Mouse (Mus musculus) spleen, adult 18-20 months (tissue): Measurements from ENCODE around the gene Vwf.

Experiments used
- DNase-seq, 2 experiments: peaks; one replicate each; pipeline ENCODE4 v3.0.0; 2022; ENCODE audit warnings: mixed read lengths in 2 of 2

Gene Vwf

DNA sequence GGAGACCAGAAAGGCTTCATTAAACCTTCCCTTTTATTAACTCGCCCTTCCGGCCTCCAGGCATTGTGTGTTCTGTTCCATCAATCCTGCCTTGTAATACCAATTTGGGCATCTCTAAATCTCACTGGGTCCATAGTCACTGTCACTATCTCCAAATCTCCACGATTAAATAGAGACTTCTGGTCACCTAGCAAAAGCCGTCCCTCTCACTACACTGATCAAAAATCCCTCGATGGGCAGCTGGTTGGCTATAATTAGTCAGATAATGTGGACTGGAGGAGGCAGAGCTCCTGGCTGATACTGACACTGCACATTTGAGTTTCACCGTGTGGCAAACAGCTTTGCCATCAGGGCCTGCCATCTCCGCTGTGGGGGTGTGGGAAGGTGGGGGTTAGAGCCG lies 42.5 kb downstream of the Vwf start:
- no peak for DNase-seq

DNA sequence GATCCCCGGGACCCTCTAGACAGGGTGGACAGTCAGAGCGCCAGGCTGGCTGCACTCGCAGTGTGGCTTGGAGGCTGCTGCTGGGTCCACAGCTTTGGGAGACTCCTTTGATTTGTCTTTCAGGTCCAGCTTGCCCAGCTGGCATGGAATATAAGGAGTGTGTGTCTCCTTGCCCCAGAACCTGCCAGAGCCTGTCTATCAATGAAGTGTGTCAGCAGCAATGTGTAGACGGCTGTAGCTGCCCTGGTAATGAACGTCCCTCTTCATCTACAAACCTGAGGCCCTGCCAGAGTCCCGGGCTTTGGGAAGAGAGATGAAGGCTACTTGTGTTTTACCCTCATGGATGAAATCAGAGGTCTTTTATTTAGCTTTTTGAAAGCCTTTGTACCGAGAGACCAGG lies 43.5 kb downstream of the Vwf start:
- DNase-seq, result no peak

DNA sequence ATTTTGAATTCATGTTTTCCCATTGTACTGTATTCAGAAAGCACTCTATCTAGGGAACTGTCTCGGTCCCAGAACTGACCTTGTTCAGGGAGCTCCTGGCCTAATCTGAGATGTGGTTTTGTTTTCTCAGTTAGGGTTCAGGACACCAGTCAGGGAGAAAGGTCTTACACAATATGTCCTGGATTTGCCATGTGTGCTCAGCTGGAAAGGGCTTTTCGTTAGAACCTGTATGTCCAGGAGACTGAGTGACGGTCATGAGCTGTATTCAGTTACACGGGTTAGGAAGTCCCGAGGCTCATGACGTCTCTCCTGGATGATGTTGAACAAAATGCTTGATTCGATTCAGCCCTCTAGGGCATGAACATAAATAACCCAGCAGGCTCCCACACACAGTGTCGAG lies 43.9 kb downstream of the Vwf start:
- DNase-seq, result no peak

DNA sequence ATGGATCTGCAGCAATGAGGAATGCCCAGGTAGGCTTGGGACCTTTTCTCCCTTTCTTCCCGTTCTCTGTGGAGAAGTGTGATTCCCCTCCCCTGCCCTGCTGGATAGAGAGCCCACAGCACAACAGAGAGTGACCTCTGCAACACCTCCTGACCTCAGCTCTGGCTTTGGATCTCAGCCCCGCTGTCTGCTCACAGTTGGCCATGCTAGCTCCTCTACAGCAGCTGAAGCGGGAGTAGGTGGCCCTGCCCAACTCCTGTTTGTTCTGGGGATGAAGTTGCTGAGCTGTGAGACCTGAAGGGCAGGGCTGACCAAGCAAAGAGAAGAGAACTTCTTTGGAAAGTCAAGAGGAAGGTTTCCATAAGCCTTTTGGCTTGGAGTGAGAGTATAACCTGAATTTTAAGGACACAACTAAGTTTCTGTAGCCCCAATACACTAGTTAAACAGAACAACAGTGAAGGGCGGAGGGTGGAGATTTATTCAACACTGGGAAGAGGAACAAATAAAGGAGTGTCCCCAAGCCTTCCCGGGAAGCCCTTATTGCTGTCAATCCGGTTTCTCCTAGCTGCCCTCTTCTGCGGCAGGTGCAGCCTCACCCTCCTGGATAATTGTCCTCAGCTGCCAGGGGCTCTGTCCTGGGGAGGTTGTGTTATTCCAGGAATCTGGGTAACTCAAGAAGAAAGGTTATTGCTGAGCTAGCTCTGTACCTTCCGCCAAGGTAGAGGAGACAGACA lies 45.2 kb downstream of the Vwf start:
- no peak for DNase-seq

DNA sequence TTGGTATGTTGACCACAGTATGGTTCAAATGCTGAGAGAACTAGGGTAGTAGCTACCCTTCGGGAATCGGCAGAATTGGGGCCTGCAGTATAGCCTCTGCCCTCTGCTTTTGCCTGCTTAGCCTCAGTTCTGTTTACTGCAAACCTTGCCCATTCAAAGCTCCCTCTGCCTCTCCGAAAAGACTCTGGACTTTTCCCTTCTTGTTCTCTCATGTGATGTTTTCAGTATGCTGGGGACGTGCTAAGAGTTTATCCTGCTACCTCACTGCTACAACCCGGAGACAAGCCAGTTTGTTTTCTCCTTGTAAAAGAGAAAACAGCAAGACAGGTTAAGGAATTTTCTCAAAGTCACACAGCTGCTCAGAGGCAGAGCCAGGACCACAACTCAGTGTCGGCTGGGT lies 46.0 kb downstream of the Vwf start:
- no peak for DNase-seq

DNA sequence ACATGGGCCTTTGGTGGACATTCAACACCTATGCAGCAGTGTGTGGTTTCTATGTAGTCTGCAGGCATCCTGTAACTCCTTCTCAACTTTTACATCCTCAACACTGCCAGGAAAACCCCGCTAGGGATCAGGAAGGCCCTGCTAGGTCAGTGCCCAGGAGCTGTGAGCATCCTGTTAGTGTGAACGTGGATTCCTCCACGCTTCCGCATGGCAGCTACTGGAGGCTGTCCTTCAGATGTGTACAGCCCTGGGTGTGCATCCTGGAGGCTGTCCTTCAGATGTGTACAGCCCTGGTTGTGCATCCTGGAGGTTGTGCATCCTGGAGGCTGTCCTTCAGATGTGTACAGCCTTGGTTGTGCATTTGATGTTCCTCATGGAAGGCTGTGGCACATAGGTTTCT lies 47.7 kb downstream of the Vwf start:
- no peak for DNase-seq

DNA sequence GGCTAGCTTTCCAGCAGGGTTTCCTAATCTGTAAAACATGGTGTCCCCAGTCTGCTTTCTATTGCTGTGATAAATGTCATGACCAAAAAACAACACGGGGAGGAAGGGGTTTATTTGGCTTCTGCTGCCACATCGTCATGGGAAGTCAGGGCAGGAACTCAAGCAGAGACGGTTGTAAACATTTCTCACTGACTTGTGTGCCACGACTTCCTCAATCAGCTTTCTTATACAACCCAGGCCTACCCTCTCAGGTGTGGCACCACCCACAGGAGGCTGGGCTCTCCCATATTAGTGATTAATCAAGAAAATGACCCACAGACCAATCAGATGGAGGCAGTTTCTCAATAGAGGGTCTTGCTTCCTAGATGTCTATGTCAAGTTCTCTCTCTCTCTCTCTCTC lies 48.3 kb downstream of the Vwf start:
- no peak for DNase-seq

DNA sequence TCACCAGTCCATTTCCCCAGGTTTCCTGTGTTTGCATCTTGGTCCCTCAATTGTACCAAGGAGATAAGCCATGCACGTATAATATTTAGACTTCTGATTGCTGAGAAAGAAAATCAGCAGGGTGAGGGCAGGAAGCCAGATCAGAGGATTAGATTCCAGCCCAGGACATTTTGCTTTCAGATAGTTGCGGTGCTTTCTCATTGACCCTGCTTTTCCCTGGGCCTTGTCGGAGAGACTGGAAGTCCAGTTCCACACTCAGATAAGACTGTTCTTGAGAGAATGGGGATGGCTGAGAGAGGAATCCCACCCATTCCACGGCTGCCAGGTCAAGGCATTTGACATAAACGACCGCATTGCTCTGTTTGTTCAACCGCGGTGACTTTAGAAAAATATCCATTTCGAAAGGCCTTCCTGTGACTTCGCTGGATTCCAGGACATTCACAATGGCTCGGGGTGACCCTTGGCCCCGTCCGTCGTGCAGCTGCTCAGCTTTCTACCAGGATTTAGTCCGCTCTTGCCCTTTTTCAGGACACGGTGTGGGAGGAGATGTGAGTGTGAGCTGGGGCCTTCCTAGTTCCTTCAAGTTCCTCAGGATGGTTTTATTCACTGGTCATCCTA lies 50.2 kb downstream of the Vwf start:
- no peak for DNase-seq

DNA sequence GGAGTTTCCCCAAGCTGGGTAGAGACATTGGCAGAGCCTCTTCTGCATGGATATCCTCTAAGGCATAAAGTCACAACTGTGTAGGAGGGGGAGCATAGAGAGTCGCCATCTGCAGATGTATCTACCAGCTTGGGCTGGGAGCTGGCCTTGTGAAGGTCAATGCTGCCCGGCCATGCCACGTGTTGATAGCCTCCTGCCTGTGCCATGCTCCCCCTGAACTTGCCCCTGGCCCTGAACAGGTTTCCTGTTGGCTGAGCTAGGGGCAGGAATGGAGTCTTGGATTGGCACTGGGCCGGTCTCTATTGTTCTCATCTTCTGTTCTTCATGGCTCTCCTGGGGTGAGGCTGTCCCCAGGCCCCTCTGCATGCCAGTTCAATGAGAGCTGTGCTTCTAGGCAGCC lies 51.1 kb downstream of the Vwf start:
- DNase-seq, result no peak

DNA sequence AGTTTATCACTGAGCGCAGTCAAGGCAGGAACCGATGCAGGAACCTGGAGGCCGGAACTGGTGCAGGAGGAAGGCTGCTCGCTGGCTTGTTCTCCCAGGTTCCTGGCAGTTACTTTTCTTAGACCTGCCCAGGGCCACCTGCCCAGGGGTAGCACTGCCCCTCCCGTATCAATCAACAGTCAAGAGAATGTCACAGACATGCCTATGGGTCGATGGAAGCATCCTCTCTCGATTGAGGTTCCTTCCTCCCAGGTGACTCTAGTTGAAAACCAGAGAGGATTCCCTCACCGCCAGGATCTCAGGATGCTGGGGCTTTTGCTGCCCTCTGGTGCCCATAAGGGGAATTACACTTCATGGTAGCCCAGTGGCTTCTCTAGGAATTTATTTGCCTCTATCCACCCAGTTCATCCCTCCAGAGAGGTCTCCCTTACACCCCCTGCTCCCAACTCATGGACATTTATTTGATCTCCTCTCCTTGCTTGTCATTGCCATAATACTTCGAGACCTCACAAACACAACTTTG lies 53.5 kb downstream of the Vwf start:
- peak in 1 of 2 experiments; percentile 60 for DNase-seq

DNA sequence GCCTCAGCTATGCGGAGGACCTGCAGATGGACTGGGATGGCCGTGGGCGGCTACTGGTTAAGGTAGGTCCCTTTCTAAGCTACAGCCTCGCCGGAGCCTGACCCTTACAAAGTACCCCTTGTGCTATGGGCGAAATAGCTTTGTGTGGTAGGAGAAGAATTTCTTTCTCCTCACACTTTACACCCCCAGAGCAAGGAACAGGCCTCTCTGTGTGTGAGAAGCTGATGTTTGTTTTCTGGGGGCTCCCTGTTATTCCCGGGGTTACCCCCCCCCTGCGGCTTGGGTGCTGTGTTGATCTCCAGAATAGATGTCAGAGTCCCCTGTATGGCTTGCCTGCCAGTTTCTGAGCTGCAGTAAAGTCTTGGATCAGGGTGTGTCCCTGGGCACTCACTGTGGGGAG lies 54.1 kb downstream of the Vwf start:
- no peak for DNase-seq

DNA sequence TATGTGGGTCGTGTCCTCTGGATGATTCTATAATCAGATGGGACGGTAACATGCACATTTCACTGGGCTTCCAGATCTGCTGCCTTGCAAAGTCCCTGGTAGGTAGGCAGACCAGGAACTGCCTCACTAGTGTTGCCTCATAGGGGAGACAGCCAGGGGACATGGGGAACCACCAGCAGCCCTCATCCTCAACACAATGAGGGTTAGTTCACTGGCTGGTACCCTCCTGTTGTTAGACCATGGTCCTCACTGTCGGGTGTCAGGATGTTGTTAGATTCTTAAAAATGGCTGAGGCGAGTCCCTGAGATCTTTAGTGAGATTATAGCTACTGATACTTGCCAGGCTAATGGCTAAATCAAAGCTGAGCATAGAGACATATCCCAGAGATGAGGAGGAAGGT lies 54.6 kb downstream of the Vwf start:
- DNase-seq, result no peak

DNA sequence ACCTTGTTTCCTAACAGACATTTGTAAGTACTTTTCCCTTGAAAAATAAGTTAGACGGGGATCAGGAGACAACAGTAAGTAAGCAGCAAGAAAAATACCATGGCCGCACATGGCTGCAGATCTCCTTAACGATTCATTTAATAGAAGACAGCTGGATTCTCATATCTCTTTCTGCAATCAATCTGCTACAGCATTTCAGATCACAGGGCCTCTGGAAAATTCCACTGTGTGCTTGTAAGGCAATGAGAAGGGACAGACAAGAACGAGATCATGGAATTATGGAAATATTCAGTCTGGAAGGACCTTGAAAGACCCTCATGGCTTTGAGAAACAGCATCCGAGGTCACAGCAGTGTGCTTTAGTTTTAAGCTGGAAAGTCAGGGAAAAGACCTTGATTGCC lies 55.2 kb downstream of the Vwf start:
- no peak for DNase-seq

DNA sequence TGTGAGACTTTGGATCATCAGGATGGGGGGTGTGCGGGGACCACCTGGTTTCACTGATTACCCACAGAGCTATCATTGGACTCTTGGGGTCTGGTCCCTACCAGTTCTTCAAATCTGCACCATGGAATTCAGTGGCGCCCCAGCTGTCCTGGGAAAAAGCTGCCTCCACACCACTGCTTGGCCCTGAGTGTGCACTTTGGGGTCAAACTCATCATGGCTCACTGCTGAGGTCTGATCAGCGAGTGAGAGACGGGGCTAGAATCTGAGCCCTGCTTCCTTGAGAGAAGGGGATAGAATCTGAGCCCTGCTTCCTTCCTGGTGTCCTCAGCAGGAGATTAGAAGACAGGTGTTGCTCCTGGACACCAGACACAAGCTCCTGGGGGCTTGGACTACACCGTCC lies 55.8 kb downstream of the Vwf start:
- DNase-seq, result no peak

DNA sequence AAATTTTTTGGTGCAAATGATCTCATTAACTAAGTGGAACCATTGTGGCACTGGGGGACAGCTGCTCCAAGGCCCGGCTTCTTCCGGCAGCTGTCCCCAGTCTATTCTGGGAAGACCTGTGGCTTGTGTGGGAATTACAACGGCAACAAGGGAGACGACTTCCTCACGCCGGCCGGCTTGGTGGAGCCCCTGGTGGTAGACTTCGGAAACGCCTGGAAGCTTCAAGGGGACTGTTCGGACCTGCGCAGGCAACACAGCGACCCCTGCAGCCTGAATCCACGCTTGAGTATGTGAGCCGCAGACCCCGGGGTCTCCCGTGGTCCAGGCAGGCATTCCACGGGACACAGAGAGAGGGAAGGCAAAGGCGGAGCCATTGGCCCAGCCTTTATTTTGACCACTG lies 56.7 kb downstream of the Vwf start:
- DNase-seq, result peak; percentile 51 to 71

DNA sequence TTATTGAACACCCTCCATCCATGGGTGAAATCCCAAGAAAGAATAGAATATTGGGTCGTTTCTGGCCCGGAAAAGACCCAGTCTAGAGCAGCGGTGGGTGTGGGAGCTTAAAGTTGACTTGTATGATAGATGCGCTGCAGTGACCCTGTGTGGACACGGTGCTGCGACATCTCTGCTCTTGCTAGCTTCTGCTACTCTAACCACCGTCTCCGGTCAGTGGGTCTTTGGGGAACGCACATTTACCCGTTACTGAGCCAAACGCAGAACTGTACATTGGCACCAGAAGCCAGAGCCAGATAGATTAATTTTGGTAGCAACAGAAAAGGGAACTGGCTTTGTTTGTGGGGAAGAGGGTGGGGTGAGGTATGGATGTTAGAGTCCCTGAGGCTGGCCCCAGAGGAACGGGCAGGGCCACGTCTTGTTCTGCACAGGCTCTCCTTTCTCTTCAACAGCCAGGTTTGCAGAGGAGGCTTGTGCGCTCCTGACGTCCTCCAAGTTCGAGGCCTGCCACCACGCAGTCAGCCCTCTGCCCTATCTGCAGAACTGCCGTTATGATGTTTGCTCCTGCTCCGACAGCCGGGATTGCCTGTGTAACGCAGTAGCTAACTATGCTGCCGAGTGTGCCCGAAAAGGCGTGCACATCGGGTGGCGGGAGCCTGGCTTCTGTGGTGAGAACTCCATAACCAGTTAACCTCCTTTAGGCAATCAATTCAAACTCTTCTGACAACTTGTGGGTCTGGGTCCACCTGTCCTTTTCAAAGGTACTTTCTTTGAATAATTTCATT lies 57.3 kb downstream of the Vwf start:
- DNase-seq, result peak in 1 of 2 experiments; percentile 16

DNA sequence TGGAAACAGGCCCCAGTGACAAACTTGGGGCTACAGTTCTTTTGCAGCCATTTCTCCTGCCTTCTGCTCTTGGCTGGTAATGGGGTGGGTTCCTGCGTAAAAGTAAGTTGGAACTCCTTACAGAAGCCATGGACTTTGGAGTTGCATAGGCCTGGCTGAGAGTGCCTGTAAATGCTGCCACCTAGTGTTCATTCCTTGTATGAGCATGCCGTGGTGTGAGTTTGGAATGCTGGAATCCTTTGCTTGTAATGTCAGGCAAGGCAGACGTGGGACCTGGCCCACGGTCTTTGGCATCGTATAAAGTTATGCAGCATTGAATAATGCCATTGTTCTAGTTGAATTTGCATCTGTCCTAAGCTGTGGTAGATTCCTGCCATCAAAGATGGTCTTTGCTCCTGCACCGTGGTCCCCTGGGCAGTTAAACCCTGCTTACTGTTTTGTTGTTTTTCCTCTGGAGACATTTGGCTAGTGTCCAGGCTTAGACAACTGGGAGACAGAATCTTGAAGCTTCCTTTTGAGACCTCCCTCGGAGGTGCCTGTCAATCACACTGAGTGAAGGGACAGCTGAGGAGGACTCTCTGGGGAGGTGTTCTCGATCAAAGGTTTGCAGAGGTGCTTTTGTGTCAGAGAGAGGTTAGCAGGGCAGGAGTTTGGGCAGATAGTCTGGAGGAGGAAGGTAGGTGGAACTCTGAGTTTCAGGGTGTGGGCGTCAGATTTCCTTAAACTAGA lies 58.1 kb downstream of the Vwf start:
- DNase-seq, result peak in 1 of 2 experiments; percentile 39

DNA sequence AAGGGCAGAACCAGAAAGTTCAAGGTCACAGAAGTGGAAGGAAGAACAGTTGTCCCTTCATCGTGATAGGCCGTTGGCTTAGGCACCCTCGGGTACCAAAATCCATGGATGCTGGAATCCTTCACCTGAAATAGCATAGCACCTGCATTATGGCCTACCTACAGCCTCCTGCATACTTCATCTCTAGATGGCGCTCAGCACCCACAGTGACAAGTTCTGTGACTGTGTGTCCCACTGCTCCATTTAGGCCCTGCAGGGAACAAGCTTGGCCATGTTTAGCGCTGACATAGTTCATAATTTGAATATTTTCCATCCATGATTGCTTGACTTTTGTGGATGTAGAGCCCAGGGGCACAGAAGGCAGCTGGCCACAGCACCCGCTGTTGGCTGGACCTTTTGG lies 62.5 kb downstream of the Vwf start:
- DNase-seq, result no peak

DNA sequence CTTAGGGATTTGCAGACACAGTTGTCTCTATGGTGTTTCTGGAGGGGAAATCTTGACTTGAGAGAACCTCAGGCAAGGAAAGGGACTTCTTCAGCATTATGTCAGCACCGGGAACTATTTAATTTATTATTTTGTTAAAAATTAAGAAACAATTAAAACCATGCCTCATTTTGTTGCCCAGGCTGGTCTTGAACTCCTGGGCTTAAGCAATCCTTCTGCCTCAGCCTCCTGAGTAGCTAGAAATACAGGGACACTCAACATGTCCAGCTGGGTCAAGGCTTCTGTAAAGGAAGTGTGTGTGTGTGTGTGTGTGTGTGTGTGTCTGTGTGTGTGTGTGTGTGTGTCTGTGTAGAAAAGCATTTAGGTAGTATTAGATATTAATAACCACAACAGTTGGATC lies 71.3 kb downstream of the Vwf start:
- DNase-seq, result no peak

DNA sequence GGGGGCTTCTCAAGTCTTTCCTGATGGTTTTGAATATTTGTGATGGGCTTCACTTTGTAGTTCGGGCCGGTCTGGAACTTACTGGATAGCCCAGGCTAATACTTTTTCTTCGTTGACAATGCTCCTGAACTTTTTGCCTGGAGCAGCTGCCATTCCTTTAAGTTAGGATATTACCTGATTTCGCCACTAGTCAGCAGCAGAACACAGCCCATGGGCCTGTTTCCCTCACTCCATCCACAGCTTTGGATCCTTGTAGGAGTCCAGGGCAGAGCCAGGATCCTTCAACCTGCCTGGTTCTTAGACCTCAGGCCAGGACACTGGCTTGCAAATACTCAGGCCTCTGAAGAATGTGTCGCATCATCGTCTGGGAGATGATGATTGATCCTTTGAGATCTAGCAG lies 74.2 kb downstream of the Vwf start:
- no peak for DNase-seq

DNA sequence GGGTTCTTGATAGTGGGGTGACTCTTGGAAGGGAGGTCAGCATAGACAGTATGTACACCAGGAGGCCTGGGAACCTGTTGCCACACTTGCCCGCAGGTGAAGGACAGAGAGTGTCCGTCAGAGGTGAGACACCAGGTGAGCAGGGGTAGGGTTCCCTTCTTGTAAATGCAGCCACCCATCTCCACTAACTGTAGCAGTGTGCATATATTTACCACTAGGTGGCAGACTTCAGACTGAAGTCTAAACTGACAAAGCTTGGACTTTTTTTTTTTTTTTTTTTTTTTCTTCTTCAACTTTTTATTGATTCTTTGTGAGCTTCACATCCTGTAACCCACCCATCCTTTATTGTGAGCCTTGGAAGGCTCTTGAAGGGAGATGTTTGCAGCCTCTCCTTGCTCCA lies 75.9 kb downstream of the Vwf start:
- DNase-seq, result no peak

DNA sequence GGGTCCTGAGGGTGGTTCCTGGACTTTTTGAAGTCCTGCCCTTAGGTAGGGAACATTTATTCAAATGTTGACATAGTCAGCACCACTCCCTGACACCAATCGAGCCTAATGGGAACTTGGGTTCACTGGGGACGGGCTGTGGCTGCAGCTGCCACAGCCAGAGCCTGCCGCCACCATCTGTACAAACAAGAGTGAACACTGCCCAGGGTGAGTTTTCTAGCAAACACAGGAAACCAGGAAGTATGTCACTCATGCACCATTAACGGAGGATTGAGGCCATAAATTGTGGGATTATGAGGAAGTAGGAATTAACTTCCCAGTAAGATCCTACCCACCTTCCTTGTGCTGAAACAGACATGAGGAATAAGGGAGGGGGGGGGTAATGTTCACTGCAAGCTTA lies 93.9 kb downstream of the Vwf start:
- DNase-seq, result no peak

DNA sequence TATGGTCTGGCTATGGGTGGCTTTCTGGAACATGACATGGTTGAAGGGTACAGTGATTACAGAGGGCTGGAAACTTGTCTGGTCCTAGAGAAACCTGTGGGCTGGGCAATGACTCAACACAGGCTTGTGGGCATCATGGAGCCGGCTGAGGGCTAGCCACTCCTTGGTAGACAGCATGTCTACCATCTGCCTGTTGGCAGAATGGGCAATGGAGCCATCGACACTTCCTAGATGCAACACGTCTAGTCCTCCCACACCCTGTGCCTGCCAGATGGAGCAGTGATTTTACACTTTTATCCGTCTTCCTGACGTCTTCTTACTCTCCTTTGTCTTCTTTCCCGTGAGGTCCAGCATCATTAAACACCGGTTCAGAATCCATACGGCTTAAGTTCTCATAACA lies 94.6 kb downstream of the Vwf start:
- no peak for DNase-seq
